Mouse (Mus musculus): ENCODE results near the gene Dnah12. TPM values are rescaled to one million over a fixed set of nuclear protein-coding genes. Genes with fewer than 3 reads are reported as not detected.

The Dnah12 gene
- polyA plus RNA-seq, 2 experiments: 0.01 to 0.03 TPM

DNA sequence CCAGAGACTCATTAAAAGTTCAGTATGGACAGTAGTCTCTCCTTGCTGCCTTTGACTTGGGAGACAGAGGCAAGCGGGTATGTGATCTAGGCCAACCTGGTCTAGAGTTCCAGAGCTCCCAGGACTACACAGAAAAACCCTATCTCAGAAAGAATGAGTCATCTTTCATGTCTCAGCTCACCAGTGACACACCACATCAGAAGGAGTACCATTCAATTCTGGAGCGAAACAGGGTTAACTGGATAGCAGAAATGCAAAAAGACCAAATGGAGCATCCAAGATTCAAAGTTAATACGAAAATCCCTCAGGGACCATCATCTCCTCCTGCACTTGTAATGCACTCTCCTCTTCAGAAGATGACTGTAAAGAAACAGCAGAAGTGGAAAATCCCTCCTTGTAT is 226.2 kb downstream of the Dnah12 start:
- DNase-seq (ENCODE audit: low read depth in 3 of 3, low spot score in 3 of 3): no peak
- TF ChIP-seq CTCF (IDR thresholded peaks at IDR 0.05; ENCODE audit: low read depth): no peak
- TF ChIP-seq EP300 (IDR thresholded peaks at IDR 0.05; ENCODE audit: low read depth): no peak
- Histone ChIP-seq H3K4me1 (replicated peaks; ENCODE audit: control insufficient read depth in 2 of 2, insufficient read depth in 2 of 2, low read length in 1 of 2) (no peaks in the 10 kb centered on the region), H3K4me2 (ENCODE audit: low read depth) (no peak overlapping the region), H3K4me3 (ENCODE audit: insufficient read depth in 1 of 2, low read depth in 2 of 2, low read length in 2 of 2) (no peak overlapping the region), H3K9me3 (ENCODE audit: control insufficient read depth, low read length) (no peaks in the 10 kb centered on the region), H3K27me3 (ENCODE audit: control insufficient read depth, insufficient read depth, low read length) (no peaks in the 10 kb centered on the region), H3K27ac (no peak overlapping the region), H3K36me3 (replicated peaks; ENCODE audit: control insufficient read depth, insufficient read depth, low read depth) (no peaks in the 10 kb centered on the region), H3K9ac (replicated peaks) (no peak overlapping the region)
- WGBS (ENCODE audit: insufficient replicate concordance): 67% methylated on average over 3 of the region's 3 CpGs
- ATAC-seq (ENCODE audit: insufficient read depth): no peak

DNA sequence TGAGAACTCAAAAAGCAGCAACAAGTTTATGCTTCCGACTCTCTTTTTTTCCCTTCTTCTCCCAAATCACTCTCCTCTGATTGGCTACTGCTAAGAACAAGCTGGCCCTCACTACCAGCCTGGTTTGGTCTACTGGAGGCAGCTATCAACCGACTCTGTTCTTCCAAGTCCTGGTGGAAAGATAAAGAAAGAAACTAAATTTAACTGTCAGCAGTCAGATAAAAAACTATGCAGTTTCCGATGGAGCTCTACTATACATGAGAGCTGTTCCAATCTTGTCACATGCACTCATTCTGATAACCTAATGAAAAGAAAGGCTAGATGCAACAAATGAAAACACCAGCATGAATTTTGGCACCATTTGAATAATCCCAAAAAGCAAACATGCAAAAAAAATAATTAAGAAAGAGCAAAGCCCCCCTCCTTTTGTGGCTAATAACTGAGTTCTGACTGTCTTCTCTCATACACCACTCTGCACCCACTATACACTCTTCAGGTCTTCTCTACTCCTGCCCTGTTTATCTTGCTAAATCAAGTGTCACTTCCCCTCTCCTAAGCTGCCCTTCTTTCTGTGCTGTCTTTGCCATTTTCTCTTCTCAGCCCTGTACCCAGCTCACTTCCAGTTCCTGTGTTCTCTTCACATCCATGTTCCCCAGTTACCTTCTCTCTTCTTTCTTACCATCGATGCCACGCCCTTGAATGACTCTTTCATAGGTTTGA is 230.8 kb downstream of the Dnah12 start:
- DNase-seq (ENCODE audit: low read depth in 3 of 3, low spot score in 3 of 3) (no peak), ATAC-seq (ENCODE audit: insufficient read depth) (peak; percentile 56; the same call in 1 of the 2 replicates)
- Histone ChIP-seq H3K36me3 (replicated peaks; ENCODE audit: control insufficient read depth, insufficient read depth, low read depth) (no peaks in the 10 kb centered on the region), H3K4me3 (ENCODE audit: insufficient read depth in 1 of 2, low read depth in 2 of 2, low read length in 2 of 2) (no peak overlapping the region), H3K9ac (replicated peaks) (no peak overlapping the region), H3K27ac (no peak overlapping the region), H3K4me2 (ENCODE audit: low read depth) (no peak overlapping the region), H3K27me3 (ENCODE audit: control insufficient read depth, insufficient read depth, low read length) (no peaks in the 10 kb centered on the region), H3K4me1 (replicated peaks; ENCODE audit: control insufficient read depth in 2 of 2, insufficient read depth in 2 of 2, low read length in 1 of 2) (no peaks in the 10 kb centered on the region; a peak in 1 of 4 replicates), H3K9me3 (ENCODE audit: control insufficient read depth, low read length) (no peaks in the 10 kb centered on the region)
- TF ChIP-seq EP300 (IDR thresholded peaks at IDR 0.05; ENCODE audit: low read depth) (peak; percentile 43; the same call in 1 of the 2 replicates), CTCF (IDR thresholded peaks at IDR 0.05; ENCODE audit: low read depth) (no peak)
- WGBS (ENCODE audit: insufficient replicate concordance): 34% methylated on average over 5 of the region's 5 CpGs

DNA sequence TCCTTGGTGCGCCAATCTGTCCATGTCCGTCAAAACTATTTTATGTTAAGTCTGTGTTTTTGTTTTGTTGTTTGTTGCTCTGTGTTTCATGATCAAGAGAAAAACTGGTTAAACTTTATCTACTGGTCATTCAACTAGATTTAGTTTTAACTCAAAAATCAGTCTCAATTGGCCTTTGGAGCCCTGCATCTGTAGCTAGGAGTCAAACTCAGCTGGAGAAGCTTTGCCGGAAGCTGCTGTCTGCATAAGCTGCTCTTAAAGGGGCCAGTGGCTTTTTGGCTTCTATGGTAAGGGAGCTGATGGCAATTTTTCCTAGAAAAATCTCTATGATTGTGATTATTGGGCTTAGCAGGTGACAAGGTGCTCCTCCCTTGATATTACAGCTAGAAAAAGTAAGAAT is 241.8 kb downstream of the Dnah12 start:
- Histone ChIP-seq H3K9me3 (ENCODE audit: control insufficient read depth, low read length) (no peaks in the 10 kb centered on the region), H3K27ac (no peak overlapping the region), H3K36me3 (replicated peaks; ENCODE audit: control insufficient read depth, insufficient read depth, low read depth) (no peaks in the 10 kb centered on the region), H3K9ac (replicated peaks) (no peak overlapping the region), H3K27me3 (ENCODE audit: control insufficient read depth, insufficient read depth, low read length) (no peaks in the 10 kb centered on the region), H3K4me2 (ENCODE audit: low read depth) (no peak overlapping the region), H3K4me1 (replicated peaks; ENCODE audit: control insufficient read depth in 2 of 2, insufficient read depth in 2 of 2, low read length in 1 of 2) (no peaks in the 10 kb centered on the region), H3K4me3 (ENCODE audit: insufficient read depth in 1 of 2, low read depth in 2 of 2, low read length in 2 of 2) (no peak overlapping the region)
- DNase-seq (ENCODE audit: low read depth in 3 of 3, low spot score in 3 of 3) (no peak), ATAC-seq (ENCODE audit: insufficient read depth) (no peak)
- no peak for TF ChIP-seq EP300 (IDR thresholded peaks at IDR 0.05; ENCODE audit: low read depth)
- no peak for TF ChIP-seq CTCF (IDR thresholded peaks at IDR 0.05; ENCODE audit: low read depth)
- WGBS (ENCODE audit: insufficient replicate concordance): 82% methylated on average over 3 of the region's 3 CpGs

DNA sequence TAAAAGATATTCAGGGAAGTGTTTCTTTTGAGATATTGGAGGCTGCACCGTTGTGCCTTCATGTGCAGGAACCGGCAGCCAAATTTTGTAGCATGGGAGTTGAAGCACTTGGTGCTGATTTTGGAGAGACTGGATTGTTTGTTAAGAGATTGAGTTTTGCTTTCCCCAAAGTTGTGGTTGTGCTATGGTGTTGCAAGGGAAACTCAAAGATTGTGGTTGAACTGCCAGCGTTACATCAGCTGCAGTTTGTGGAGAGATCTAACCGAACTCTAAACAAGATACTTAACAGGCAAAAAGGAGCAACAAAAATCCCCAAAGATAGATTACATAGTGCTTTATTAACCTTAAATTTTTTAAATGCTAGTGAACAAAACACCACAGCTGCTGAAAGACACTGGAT is 242.5 kb downstream of the Dnah12 start:
- DNase-seq (ENCODE audit: low read depth in 3 of 3, low spot score in 3 of 3): no peak
- ATAC-seq (ENCODE audit: insufficient read depth): no peak
- TF ChIP-seq CTCF (IDR thresholded peaks at IDR 0.05; ENCODE audit: low read depth): no peak
- TF ChIP-seq EP300 (IDR thresholded peaks at IDR 0.05; ENCODE audit: low read depth): no peak
- 59% methylated on average over 4 of the region's 4 CpGs for WGBS (ENCODE audit: insufficient replicate concordance)
- Histone ChIP-seq H3K4me3 (ENCODE audit: insufficient read depth in 1 of 2, low read depth in 2 of 2, low read length in 2 of 2) (no peak overlapping the region), H3K4me1 (replicated peaks; ENCODE audit: control insufficient read depth in 2 of 2, insufficient read depth in 2 of 2, low read length in 1 of 2) (no peaks in the 10 kb centered on the region), H3K4me2 (ENCODE audit: low read depth) (no peak overlapping the region), H3K9me3 (ENCODE audit: control insufficient read depth, low read length) (no peaks in the 10 kb centered on the region), H3K9ac (replicated peaks) (no peak overlapping the region), H3K27ac (no peak overlapping the region), H3K36me3 (replicated peaks; ENCODE audit: control insufficient read depth, insufficient read depth, low read depth) (no peaks in the 10 kb centered on the region), H3K27me3 (ENCODE audit: control insufficient read depth, insufficient read depth, low read length) (no peaks in the 10 kb centered on the region)

Small RNAs within 50 kb of the gene (microRNA-seq; reads per million reads assigned to microRNA genes)
- gene Mir7672: not detected

Other genes starting within 250 kb of the Dnah12 start
- gene Slmap, start 158.3 kb upstream of the Dnah12 start, polyA plus RNA-seq (2012; rRNA removed): 7.6 and 10.4 TPM in 2 replicates
- 9.5 and 12.9 TPM in 2 replicates for gene Slmap, start 158.3 kb upstream of the Dnah12 start, polyA plus RNA-seq (2014; fragmentation: Nextera tagmentation; extraction: Ambion mirVana)
- 3.4 and 5.3 TPM in 2 replicates for gene Dennd6a, start 119.4 kb upstream of the Dnah12 start, polyA plus RNA-seq (2012; rRNA removed)
- gene Dennd6a, start 119.4 kb upstream of the Dnah12 start, polyA plus RNA-seq (2014; fragmentation: Nextera tagmentation; extraction: Ambion mirVana): 10.8 TPM in 2 replicates
- 37.7 and 51.2 TPM in 2 replicates for gene Arf4, start 55.2 kb upstream of the Dnah12 start, polyA plus RNA-seq (2012; rRNA removed)
- gene Arf4, start 55.2 kb upstream of the Dnah12 start, polyA plus RNA-seq (2014; fragmentation: Nextera tagmentation; extraction: Ambion mirVana): 139 and 140 TPM in 2 replicates
- 3.2 and 3.4 TPM in 2 replicates for gene Pde12, start 23.4 kb upstream of the Dnah12 start, polyA plus RNA-seq (2012; rRNA removed)
- gene Pde12, start 23.4 kb upstream of the Dnah12 start, polyA plus RNA-seq (2014; fragmentation: Nextera tagmentation; extraction: Ambion mirVana): 6.5 and 7.3 TPM in 2 replicates
- gene Asb14, start 201.3 kb downstream of the Dnah12 start, polyA plus RNA-seq (2012; rRNA removed): 0.10 TPM in 1 of 2 replicates, not detected in the other
- gene Asb14, start 201.3 kb downstream of the Dnah12 start, polyA plus RNA-seq (2014; fragmentation: Nextera tagmentation; extraction: Ambion mirVana): not detected in 2 replicates